Mouse (Mus musculus) retina, postnatal 7 days (tissue): ENCODE results near the gene Cblb.

ENCODE experiments used
- DNase-seq: peaks from one replicate; pipeline ENCODE4 v3.0.0-alpha.2; 2012; ENCODE audit warnings: low read depth, low spot score

Gene Cblb

DNA sequence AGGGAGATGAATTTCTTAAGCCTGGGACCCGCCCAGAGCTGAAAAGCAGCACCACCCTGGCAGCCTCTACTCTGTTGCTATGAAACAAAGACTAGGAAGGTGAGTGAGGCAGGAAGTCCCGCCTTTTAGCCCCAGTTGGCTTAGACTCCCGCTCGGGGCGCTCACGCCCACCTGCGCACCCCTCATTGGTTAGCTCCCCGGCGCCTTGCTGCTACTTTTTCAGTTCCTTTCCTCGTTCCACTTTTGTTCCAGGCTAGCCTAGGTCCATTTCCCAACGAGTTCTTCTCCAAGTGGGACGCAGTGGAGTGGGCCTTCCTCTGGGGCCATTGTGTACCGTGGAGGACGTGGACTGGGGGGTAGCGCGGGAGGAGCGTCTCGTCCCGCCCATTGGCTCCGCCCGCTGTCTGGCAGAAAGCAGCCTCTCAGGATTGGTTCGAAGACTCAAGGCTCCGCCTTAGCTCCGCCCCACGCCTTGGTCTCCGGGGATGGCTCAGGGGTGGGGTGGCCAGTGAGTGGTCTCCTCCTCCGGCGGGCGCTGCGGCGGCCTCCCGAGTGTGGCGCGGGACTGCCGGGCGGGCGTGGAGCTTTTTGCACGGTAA, at the start of gene Cblb:
Cblb (plus strand) TSS at position 135 of the 599 bp plus-strand sequence.
- DNase-seq = peak; percentile 95

DNA sequence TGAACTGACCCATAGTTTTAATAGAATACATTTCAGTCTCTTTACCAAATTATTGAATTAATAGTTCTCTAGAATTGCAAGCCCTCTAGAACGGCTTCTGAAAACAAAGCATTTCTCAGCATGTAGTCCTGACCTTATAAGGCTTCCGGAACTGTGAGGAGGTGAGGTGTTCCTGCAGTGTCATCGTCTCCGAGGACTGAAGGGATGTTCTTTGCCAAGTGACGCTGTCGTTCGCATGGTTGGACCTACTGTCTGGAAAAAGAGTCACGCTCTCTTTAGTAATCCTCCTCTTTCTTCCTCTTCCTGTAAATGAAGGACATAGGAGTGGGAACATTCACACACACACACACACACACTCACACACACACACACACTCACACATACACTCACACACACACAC, 45.6 kb upstream of the Cblb start:
- no peak for DNase-seq

DNA sequence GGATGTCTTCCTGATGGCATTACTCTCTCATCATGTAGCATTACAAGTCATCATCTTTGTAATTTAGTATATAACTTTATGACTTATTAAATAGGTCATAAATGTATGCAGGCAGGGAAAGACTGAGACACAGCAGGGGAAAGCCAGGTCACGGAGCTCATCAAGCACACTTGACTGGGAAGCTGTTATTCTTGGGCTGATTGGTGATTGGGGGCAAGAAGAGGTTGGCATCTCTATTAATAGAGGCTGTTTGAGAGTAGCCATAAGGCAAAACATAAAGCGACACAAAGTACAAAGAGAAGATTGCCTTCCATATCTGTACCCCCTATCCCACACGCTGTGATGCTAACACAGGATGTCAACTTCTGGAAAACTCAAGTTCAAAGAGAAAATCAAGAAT, 44.8 kb upstream of the Cblb start:
- DNase-seq = no peak

DNA sequence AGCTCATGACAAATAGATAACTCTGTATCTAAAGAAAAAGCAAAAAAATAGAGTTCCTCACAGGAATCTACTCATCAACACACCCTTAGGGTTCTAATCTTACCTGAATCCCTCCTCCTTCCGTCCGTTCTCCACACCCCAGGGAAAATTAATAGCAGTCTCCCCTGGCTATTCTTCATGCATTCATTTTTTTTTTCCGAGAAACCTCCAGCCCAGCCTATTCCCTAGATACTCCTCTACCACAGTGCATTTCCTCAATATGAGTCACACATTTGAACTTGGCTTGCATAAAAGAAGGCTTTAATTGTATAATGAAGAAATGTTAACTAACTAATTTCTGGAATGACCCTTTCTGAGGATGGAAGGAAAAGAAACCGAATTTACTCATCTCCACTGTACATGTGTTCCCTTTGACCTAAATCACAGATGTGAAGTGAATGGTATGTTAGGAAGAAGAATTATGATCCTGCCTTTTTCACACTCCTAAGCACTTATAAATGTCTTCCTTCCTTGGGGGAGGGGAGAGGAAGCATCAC, 43.9 kb upstream of the Cblb start:
- DNase-seq = no peak

DNA sequence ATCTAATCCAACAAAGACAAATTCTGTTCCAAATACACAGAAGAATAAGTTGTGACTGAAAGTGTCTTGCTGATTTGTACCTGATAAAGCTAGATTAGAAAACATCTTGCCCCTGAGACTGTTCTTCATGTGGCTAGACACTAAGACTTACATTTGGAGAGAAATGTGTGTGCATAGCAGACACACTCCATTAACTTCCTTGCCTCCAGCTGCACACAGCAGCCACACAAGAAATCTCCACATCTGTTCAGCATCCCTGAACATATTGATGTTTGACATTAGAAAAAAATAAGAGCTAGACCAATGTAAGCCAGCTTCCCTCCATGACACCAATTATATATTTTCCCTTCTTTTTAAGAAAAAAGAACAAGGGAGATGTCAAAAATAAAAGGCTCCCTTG, 43.0 kb upstream of the Cblb start:
- no peak for DNase-seq

DNA sequence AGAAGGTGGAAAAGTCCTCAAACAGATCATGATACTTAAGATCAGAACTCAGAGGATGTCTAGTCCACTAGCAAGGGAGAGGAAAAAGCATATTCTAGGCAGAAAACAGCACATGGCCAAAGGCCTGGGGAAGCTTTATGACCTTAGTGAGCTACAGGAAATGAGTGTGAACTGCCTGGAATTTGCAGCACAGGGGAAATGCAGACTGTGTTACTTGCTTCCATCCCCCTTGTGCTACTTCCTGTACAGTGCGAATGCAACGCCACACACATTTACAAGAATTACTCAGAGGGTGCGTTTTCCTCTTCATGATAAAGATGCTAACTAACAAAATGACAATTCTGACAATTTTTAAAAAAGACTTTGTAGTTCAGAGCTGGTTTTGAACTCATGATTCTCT, 41.8 kb upstream of the Cblb start:
- DNase-seq = no peak

DNA sequence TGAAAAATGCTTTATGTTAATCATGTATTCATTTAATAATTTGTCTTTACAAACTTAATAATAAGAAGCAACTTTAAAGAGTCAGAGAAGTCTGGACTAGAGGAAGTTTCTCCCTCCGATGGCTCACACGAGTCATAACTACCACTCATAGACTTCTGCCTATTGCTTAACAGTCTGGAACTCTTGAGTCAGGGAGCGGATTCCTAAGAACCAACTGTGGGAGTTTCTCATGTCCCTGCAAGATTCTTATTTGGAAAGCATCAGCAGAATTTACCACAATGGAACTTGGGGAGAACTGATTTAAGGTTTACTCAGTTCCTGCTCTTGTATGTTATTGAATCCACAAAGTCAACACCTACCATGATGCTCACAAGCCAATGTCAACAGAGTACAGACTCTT, 31.0 kb upstream of the Cblb start:
- no peak for DNase-seq

DNA sequence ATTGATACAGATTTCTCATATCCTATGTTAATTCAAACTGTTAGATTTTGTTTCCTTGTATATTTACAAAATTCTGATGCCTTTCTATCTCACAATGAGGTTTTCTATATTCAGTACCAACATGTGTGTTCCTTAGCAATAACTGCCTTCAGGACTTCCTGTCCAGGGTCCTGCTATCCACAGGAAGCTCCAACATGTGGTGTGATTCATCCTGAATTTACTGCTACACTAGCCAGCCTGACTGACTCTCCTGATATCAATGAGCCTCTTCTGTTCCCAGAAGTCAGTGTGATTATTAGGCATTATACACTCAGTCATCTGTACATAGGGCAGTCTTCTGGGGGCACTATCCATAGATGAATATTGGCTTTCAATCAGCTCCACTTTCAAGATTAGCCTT, 30.2 kb upstream of the Cblb start:
- no peak for DNase-seq

DNA sequence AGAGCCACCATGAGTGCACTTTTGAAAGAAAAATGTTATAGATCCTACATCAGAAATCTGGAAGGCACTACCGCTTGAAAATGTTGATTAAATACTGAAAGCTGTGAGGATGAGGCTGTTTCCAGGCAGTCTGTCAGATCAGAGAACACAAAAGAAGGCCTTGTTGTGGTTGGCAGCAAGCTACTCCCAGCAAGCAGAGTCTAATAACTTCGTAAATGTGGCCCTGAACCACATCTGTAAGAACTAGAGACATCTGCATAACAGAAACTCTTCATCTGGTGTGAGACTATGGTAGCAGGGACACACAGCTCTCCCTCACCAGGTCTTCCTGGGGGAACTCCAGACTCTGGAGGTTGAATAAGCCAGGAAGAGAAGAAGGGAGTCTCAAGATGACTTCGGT, 24.0 kb upstream of the Cblb start:
- no peak for DNase-seq

DNA sequence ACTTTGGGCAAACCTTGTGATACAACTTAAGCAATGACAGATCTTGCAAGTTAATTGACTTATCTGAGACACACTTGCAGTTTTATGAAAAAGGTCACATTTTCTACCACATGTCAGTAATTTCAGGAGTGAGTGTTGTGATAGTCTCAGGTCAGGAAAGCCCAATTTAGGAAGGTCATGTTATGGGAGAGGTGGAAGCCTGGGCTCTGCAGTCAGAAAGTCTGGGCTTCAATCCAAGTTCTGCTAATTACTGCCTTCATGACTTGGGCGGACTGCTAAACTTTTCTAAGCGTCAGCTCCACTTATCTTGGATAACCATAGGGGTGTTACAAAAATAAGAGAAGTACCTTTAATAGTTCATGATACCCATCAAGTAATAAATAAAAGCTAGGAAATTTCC, 22.6 kb upstream of the Cblb start:
- no peak for DNase-seq

DNA sequence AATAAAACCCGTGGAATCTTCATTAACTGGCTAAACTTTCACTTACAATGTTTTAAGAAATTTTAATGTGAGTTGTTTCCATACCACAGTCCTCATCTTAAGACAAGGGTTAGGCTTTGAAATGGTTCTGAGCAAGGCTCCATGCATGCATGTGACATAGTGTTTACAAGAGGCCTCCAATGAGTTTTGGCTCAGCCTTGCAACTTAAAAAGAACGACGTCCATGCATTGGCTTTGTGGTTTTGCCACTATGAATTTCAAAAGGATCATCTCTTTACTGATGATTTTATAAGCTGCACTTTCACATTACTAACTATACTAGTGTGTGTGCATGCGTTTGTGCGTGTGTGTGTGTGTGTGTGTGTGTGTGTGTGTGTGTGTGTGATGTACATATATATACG, 21.6 kb upstream of the Cblb start:
- DNase-seq = no peak

DNA sequence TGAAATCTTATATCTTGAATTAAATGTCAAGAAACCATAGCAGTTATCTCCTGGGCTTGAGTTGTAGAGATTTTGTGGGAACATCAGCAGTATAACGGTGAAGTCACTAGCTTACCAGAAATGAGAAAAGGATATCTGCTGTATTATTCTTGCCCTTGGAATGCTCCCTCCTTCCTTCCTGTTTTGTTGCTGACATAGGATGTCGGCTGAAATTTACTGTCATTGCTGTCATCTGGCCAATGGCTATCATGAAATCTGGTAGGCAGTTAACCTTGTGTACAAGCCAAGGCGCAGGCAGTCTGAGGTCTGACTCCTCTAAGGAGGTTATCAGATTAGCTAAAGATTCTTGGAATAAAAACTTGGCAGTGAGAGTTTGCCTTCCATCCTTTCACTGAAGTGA, 18.0 kb upstream of the Cblb start:
- DNase-seq = no peak

DNA sequence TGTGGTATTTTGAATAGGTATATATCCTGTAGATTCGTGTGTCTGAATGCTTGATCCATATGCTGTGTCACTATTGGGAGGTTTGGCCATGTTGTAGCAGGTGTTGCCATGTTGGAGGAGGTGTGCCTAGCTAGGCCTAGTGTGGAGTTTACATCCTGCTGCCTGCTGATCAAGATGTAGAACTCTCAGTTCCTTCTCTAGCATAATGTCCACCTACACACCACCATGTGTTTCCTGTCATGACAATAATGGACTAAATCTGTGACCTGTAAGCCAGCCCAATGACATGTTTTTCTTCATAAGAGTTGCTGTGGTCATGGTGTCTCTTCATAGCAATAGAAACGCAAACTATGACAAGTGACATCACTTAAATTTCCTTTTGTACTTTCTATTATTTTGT, 17.2 kb upstream of the Cblb start:
- no peak for DNase-seq

DNA sequence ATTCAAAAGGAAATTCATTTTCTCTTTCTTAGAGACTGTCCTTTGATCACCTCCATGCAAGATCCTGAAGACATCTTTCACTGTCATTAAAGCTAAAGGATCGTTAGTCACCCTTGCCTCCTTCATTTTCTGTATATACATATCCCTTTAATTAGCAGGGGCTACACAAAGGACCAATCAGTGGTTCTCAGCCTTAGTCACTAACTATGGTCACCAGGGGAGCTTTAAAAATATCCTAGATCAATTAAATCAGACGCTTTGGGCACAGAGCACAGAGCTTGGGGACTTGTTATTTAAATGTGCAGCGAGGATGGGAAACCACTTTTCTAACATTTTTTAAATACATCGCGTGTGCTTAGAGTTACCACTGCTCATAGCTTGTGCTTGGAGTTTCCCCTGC, 7.6 kb upstream of the Cblb start:
- DNase-seq = no peak

DNA sequence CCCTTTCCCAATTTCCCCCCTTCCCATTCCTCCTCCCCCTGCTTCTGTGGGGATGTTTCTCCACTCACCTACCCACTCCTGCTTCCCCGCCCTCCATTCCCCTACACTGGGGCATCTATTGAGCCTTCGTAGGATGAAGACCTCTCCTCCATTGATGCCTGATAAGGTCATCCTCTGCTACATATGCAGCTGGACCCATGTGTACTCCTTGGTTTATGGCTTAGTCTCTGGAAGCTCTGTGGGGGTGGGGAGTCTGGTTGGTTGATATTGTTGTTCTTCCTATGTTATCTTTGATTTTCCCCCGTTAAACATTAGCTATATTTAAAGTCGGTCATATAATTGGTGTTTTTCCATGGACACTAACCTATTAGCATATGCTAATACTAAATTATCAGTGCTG, 3.7 kb upstream of the Cblb start:
- DNase-seq = no peak

DNA sequence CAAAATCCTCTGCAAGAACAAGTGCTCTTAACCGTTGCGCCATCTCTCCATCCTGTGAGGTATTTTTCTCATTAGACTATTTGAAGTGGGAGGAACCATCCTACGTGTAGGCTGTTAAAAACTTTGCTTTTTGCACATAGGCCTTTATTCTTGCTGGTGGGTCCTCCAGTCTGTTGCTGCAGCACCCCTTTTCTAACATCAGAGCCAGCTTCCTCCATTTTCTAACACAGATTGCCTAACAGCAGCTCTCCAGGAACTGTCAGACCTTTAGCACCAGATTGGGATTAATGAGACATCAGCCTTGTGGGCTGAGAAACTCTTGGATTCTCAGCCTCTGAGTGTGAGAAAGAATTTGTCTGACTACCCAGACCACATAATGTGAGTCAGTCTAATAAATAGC, 2.0 kb upstream of the Cblb start:
- DNase-seq = no peak

DNA sequence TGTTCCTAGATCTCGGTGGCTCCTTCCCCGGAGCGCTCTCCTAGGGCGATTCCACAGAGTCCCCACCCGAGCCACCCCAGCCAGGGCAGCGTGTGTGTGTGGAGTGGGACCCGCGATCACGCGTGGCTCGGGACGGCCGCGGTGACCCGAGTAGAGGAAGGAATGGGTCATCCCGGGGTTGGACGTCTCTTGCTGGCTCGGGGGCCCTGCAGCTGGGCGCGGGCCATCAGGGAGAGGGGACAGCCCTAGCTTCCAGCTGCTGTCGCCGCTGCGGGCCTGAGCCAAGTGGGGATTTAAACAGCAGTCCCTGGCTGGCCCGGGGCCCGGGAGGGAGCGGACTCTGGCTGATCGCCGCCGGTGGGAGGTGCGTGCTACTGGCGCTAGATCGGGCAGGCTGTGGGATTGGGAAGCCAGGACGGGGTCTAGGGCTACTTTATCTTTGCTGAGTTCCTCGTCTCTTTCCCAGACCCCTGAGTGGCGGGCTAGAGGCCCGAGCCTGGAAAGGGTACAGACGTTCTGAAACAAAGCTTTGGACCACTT, 757 bp downstream of the Cblb start:
- peak; percentile 71 for DNase-seq

DNA sequence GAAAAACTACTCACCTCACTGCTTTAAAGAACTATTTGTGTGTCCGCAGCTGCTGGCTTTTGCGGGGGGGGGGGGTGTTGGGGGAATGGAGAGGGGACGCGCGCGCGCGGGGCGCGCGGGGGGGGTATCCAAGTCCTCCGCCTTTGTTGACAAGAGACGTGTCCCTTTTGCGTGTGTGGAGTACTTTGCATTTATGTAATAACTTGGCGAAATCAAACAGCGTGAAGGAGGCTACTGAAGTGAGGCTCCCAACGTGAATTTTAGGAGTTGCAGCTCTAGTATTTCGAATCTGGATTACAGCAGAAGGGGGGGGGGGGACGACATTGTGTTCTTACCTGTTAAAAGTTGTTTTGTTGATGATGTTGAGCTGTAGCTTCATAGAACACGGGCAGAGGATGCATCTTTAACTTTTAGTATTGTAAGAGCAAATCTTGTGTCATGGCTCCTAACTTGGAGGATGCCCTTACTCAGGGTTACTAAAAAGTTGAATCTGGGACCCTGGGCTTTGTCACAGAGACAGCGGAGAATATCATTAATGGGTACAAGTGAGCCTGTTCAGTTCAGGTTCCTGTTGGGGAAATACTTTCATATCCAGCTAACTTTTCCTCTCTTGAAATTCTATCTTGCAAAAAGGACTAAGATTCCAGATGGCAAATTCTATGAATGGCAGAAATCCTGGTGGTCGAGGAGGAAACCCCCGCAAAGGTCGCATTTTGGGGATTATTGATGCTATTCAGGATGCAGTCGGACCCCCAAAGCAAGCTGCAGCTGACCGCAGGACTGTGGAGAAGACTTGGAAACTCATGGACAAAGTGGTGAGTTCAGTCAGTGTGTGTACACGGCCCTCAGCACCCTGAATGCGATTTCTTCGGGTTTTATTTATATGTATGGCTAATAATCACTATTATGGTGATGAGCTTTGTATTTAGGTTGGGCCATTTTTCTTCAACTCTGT, 1.6 kb downstream of the Cblb start:
- DNase-seq = no peak

DNA sequence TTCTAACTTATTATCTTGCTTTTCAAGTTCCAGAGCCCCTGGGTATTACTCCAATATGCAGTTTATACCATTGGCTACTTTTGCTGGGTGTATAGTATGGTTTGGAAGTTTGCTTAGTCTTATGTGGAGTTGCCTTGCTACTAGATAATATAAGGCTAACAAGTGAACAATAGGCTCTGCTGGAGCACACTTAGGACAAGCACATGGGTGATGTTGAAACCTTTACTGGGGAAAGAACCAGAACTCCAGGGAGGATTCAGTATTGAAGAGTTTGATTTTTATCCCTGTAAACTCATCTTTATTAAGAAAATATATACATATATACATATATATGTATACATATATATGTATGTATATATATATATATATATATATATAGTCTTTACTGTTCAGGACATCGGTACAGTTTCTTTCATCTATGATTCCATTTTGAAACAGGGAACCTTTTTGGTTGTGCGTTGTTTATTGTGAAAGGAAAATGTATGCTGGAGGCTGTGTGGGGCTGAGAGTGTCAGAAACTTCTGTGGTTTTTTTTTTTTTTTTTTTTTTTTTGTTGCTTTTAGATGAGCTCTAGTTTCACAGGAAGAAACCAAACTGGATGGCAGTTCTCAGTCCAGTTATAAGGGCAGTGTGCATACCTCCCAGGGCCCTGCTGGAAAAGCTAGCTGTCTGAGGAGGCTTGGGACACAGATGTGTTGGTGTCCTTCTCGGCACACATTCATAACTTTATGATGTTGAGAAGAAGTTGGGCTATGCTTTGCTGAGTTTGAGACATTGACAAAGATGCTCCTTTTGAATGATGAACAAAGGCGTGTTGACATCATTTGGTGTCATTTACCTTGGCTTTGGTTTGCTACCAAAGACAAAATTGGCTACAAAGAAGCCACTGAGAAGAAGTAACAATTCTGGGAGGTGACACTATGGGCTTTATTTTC, 2.6 kb downstream of the Cblb start:
- DNase-seq = no peak

DNA sequence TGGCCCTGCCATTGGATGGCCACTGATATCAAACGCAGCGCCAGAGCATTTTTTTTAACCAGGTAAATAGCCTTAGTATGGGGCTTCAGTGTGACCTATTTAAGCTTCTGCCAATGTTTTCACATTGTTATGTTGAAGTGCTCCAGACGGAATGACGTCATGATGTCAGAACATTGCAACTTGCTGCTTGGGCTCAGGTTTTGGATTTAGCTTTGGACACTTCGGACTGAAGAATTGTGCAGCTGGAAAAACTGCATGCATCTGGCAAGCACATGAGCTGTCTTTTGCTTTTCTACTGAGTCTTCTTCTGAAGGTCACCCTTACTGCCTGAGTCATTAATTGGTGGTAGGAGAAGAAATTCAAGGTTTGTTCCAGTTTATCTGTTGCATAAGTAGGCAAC, 3.3 kb downstream of the Cblb start:
- no peak for DNase-seq

DNA sequence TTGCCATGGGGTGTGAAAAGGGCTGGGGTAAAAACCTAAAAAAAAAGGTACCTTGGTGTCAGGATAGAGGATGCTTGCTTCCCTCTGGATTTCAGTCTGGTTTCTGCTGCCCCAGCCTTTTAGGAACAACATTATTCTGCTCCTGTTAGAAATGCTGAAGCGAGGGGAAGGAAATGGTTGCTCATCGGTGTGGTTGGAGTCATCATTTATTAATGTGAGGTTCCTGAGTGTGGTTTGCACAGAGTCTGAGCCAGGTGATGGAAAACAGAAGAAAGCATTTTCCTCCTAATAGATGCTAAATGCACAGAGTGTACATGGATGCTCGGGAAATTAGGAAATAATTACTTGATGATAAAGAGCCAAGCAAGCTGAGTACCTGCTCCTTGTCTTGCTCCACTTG, 5.3 kb downstream of the Cblb start:
- no peak for DNase-seq

DNA sequence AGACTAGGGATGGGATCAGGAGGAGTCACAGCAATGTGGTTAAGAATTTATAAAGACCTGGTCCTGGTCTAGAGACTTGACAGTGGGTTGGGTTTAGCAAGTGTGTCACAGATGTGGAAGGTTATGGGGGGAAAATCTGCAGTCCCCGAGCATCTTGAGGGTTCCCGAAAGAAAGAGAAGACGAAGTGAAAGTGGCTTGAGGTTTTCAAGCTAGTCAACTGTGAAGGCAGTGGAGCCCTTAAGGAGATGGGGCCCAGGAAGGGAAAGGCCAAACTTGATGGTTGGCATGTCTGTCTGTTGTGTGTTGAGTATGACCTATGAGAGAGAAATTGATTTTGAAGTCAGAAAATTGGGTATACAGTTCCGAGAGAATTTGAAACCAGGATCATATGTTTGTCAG, 7.3 kb downstream of the Cblb start:
- no peak for DNase-seq
